Mouse (Mus musculus) frontal cortex, adult 2 months (tissue): ENCODE results near the gene Tbx21. TPM values are rescaled to one million over a fixed set of nuclear protein-coding genes. Genes with fewer than 3 reads are reported as not detected.

Source experiments
- DNase-seq, 2 experiments: peaks; one replicate each; pipeline ENCODE4 v3.0.0; 2022; ENCODE audit warnings: low spot score in 1 of 2; ENCODE audit errors: extremely low spot score in 1 of 2
- polyA plus RNA-seq: library from polyadenylated mRNA; depleted of rRNA; stranded (reverse); fragments of >200 nt; gene quantifications from 2 replicates; pipeline ENCODE4 v1.2.3, GENCODE M21; 2012; rRNA removed

Tbx21 gene
- polyA plus RNA-seq, 1 experiment = 9.7 TPM

- no peak for DNase-seq
Observed at GRCm38 (mm10) chr11:97048090-97048650, 67.0 kb downstream of the Tbx21 start.

Other genes with a start within 250 kb of the Tbx21 start
- 37.8 and 45.8 TPM in 2 replicates for gene Cdk5rap3, start 198.8 kb downstream of the Tbx21 start, polyA plus RNA-seq
- gene Prr15l, start 187.2 kb downstream of the Tbx21 start, polyA plus RNA-seq = not detected in 2 replicates
- gene Pnpo, start 171.3 kb downstream of the Tbx21 start, polyA plus RNA-seq = 34.9 and 35.9 TPM in 2 replicates
- gene Sp2, start 132.4 kb downstream of the Tbx21 start, polyA plus RNA-seq = 11.5 and 12.1 TPM in 2 replicates
- gene Sp6, start 101.9 kb downstream of the Tbx21 start, polyA plus RNA-seq = 0.50 and 0.62 TPM in 2 replicates
- gene Scrn2, start 85.4 kb downstream of the Tbx21 start, polyA plus RNA-seq = 6.1 and 6.3 TPM in 2 replicates
- gene Lrrc46, start 73.9 kb downstream of the Tbx21 start, polyA plus RNA-seq = 0.82 TPM in 2 replicates
- gene Mrpl10, start 73.8 kb downstream of the Tbx21 start, polyA plus RNA-seq = 60.2 and 66.3 TPM in 2 replicates
- gene Osbpl7, start 64.7 kb downstream of the Tbx21 start, polyA plus RNA-seq = 11.2 and 14.0 TPM in 2 replicates
- 51.1 and 62.2 TPM in 2 replicates for gene Tbkbp1, start 36.2 kb upstream of the Tbx21 start, polyA plus RNA-seq
- gene Kpnb1, start 72.5 kb upstream of the Tbx21 start, polyA plus RNA-seq = 76.4 and 80.7 TPM in 2 replicates
- 82.1 and 103 TPM in 2 replicates for gene Npepps, start 165.3 kb upstream of the Tbx21 start, polyA plus RNA-seq
- gene Mrpl45, start 200.4 kb upstream of the Tbx21 start, polyA plus RNA-seq = 28.9 TPM in 2 replicates
- gene Gpr179, start 236.7 kb upstream of the Tbx21 start, polyA plus RNA-seq = 0.40 and 0.66 TPM in 2 replicates
- gene Socs7, start 247.2 kb upstream of the Tbx21 start, polyA plus RNA-seq = 43.3 and 44.9 TPM in 2 replicates